Mouse (Mus musculus) c-Kit-positive CD71-negative TER-119-negative erythroid progenitor cells, embryonic 14.5 days (primary cell): Measurements from ENCODE around the gene Chrna1.
"Not testable (repeated sequence)": the region's sequence is repeated elsewhere in the genome, so short reads cannot be mapped to it uniquely, and the experiment has no call there.

ENCODE experiments used
- DNase-seq: peaks from one replicate; pipeline ENCODE4 v3.0.0-alpha.2; 2013; ENCODE audit warnings: low read depth

Chrna1 gene

DNA sequence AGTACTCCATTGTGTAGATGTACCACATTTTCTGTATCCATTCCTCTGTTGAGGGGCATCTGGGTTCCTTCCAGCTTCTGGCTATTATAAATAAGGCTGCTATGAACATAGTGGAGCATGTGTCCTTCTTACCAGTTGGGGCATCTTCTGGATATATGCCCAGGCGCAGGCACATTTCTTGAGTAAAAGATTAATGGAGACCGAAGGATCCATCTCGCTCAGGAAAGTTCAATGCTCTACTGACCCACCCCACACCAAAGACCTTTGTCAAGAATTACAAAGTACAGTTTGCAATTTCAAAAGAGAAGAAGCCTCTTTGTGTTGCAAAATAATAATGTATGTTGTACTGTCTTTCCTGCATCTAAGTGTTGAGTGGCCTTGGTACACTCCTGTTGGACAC lies 23.1 kb downstream of the Chrna1 start:
- DNase-seq: not testable (repeated sequence)

DNA sequence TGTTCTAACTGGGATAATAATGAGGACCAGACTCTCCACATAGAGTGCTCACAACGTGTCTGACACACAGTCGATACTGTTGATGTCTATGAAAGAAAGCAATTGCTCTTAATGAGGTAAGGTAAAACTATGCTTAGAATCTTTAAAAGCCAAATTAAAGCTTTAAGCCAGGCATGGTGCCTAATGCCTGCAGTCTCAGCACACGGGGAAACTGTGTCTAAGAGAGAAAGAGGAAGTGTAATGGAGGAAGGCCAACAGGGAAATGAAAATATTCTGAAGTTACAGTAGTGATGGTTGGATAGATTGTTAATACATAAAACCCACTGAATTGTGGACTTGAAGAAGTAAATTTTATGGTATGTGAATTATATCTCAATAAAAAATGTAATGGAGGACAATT lies 25.7 kb downstream of the Chrna1 start:
- DNase-seq: no peak

- no peak for DNase-seq
These were observed 27.2 kb downstream of the Chrna1 start for GRCm38 (mm10) chr2:73552926-73553325.

DNA sequence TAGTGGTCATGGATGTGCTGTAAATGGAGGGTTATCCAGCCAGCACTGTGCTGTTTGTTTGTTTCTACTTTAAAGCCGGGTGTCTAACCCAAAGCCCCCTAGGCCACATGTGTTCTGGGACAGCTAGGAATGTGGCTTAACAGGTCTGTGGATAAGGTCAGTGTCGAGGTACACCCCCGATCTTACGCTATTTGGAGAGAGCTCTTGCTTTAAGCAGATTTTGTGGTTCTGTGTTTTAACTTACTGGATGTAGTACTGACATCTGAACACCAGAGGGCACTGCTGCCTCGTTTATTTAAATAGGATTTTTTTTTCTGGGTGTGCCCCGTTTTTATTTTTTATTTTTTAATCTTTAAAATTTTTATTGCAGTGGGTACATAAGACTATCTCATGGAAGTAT lies 29.4 kb downstream of the Chrna1 start:
- peak; percentile 74 for DNase-seq

- no peak for DNase-seq
These were observed 31.6 kb downstream of the Chrna1 start for GRCm38 (mm10) chr2:73548542-73548941.

GRCm38 (mm10) chr2:73547256-73547655 lies 32.9 kb downstream of the Chrna1 start:
- no peak for DNase-seq

DNA sequence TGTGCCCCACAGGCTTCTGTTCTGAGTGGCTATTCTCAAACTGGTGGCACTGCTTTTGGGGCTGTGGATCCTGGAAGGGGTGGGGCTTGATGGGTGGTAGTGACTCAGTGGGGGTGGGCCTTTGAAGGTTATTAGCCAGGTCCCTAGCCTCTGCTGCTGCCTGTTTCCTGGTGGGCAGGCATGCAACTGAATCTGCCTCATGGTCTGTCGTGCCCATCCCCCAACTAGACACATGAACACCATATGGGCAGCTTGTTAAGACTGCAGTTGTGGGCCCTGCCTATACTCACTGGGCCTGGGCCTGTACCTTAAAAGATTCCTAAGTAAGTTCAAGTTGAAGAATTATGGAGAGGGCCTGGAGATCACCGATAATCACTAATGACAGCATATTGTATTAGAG lies 34.6 kb downstream of the Chrna1 start:
- DNase-seq: no peak

DNA sequence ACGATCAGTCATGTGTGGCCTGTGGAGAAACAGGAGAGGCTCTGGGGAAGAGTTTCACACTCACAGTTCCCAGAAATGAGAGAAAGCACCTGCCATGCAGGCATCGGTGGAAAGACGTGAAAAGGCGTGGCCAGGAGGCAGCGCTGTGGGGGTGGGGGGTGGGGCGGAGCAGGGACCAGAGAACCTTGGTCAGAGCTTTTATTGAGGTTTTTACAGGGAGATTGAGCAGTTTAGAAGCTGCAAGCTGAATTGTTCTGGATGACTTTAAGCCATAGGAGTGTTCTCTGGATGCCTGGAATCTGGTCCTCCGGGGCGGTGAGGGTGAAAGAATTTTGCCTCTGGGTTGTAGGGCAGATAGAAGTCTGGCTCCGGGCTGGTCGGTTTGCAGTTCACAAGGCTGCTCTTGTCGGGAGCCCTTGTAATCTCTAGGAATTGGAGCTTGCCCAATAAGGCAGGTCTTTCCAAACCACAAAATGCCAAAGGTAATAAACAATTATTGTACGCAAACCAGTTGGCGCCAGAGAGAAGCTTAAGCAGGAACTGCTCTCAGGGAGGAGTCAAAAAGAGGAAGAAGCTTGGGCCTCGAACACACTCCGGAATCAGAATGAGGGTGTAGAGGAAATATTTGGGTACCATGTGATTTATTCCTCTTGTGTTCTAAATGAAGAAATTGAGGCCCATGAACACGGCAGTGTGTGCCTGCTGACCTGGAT lies 39.5 kb downstream of the Chrna1 start:
- DNase-seq: no peak

GRCm38 (mm10) chr2:73539697-73540096 lies 40.4 kb downstream of the Chrna1 start:
- no peak for DNase-seq

- DNase-seq: no peak
These were observed 41.0 kb downstream of the Chrna1 start for GRCm38 (mm10) chr2:73539141-73539540.

GRCm38 (mm10) chr2:73538590-73538989 lies 41.5 kb downstream of the Chrna1 start:
- DNase-seq: no peak

DNA sequence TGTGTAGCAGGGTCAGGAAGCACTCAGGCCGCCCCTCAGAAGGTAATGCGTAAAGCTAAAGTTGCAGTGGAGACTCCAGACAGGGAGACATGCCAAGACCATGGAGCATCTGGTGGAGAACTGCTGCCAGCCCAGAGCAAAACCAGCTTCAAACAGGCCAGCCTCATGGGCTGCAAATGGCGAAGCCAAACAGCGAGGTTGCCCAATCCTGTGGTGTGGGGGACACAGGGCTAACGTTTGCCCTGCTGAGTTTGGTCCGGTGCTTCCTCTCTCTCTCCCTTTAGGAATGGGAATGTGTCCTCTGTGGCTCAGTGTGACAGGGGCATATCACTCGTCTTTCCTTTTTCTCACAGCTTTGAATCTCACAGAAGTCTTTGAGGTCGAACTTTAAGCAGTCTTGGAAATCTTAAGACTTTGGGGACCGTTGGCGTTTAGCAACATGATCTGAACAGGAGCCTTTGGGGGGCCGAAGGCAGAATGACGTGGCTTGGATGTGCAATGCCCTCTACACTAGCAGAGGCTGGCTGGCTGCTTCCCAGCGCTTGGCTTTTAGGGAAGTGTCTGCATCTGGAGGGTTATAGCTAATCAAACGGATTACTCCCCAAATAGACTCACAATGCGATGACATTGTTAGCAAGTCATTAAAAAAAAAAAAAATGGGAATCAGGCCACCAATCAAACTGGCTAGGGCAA lies 43.9 kb downstream of the Chrna1 start:
- no peak for DNase-seq

GRCm38 (mm10) chr2:73534720-73535119 lies 45.4 kb downstream of the Chrna1 start:
- DNase-seq: no peak

DNA sequence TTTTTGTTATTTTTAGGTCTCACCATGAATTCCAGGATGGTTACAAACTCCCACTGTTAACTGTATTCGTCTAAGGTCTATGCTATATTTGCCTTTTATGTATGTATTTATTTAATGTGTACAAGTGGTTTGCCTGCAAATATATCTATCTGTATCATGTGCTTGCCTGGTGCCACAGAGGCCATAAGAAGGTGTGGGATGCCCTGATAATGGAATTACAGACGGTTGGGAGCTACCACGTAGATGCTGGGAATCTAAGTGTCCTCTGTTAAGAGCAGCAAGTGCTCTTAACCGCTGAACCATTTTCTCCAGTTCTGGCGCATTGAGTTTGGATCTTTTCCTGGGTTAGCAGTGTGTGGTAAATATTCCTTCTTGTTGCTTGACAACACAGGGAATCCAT lies 49.7 kb downstream of the Chrna1 start:
- DNase-seq: no peak

- no peak for DNase-seq
These were observed 50.5 kb downstream of the Chrna1 start, which contains the start of gene Wipf1 for GRCm38 (mm10) chr2:73529356-73530330. Wipf1 (minus strand) TSS chr2:73529734.

DNA sequence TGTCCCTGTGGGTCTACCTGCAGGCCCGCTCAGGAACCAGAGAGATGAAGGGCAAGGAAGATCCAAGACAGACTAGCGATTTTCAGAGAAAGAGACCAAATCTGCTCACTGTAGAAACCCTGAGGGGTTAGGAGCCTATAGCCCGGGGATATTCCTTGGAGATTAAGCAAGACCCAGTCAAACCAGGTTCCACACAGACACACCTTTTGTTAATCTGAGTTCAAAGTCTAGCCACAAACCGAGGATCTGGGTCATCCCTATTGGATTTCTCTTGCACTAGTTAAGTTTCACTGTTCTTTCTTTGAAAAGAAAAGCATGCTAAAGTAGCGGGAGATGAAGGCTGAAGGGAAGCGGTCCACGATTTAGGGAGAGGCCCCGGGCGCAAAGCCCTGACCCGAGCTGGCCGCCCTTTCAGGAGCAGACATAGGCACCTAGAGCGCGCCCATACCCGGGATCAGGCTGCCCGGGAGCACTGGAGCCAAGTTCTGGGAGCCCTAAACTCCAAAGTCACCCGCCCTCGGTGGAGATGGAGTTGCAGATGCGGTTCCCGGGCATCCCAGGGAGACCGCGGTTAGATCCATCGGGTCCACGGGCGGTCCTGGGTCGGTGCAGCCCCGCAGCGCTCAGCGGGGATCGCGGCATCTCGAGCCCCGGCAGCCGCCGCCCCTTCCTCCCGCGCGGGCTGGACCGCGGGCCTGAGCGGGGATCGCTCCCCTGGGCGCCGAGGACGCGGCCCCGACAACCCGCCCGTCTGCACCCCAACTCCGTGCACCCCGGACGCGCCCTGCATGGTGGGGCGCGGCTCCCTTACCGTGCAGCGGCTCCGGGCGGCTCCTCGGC lies 51.4 kb downstream of the Chrna1 start:
- no peak for DNase-seq

- no peak for DNase-seq
These were observed 52.2 kb downstream of the Chrna1 start for GRCm38 (mm10) chr2:73527956-73528355.

DNA sequence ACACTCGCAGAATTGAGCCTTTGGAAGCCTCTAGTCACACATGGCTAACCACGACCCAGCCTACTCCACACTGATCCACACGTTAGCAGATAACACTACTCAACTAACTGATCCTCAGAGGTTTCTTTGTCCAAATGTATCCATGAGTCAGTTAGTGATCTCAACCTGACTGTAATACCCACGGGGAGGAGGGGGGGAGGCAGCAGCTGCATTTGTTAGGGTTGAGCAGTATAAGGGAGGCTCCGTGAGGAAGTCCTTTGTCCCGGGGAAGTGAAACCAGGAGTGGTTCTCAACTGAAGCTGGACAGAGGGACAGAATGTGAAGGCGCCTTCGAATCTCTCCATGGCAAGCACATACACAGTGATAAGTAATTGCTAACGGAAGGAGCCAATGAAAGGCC lies 53.4 kb downstream of the Chrna1 start:
- no peak for DNase-seq

GRCm38 (mm10) chr2:73522891-73523290 lies 57.2 kb downstream of the Chrna1 start:
- no peak for DNase-seq

- DNase-seq: no peak
These were observed 57.8 kb downstream of the Chrna1 start for GRCm38 (mm10) chr2:73522336-73522735.

DNA sequence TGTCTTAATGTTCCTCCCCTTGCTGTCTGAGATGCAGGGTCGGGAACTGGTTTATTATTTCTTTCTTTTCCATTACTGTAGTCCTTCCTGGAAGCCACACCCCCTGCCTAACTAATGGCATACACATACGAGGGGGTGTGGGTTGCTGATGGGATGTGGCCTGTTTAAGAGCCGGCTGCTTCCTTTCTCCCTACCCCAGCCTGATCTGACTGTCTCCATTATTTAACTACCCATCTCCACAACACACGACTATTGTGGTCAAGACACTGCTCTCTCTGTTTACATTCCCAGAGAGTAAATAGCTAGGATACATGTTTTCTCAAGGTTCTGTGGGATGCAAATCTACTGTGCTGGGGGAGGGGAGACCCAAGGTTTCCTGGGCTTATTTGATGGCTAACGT lies 58.4 kb downstream of the Chrna1 start:
- DNase-seq: no peak

DNA sequence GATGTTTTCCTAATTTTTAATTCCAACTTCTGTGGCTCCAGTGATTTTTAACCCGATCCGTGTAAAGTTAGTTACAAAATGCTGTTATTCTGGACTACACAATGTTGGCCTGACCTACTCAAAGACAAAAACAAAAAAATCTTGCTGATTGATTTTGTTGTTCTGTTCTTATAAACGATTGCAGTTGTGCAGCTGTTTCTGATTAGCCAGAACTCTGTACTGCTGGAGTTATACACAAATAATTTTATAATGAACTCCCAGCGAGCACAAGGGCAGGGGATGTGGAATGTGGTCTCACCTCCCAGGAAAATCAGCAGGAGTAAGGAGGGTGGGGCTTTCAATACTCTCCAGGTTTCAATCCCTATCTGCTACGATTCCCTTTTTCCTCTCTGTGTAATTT lies 61.2 kb downstream of the Chrna1 start:
- DNase-seq: no peak
